Mouse (Mus musculus): ENCODE results near the gene Ndufs8. TPM values are rescaled to one million over a fixed set of nuclear protein-coding genes. Genes with fewer than 3 reads are reported as not detected.

Gene Ndufs8
- polyA plus RNA-seq, 1 experiment = 6.4 TPM

DNA sequence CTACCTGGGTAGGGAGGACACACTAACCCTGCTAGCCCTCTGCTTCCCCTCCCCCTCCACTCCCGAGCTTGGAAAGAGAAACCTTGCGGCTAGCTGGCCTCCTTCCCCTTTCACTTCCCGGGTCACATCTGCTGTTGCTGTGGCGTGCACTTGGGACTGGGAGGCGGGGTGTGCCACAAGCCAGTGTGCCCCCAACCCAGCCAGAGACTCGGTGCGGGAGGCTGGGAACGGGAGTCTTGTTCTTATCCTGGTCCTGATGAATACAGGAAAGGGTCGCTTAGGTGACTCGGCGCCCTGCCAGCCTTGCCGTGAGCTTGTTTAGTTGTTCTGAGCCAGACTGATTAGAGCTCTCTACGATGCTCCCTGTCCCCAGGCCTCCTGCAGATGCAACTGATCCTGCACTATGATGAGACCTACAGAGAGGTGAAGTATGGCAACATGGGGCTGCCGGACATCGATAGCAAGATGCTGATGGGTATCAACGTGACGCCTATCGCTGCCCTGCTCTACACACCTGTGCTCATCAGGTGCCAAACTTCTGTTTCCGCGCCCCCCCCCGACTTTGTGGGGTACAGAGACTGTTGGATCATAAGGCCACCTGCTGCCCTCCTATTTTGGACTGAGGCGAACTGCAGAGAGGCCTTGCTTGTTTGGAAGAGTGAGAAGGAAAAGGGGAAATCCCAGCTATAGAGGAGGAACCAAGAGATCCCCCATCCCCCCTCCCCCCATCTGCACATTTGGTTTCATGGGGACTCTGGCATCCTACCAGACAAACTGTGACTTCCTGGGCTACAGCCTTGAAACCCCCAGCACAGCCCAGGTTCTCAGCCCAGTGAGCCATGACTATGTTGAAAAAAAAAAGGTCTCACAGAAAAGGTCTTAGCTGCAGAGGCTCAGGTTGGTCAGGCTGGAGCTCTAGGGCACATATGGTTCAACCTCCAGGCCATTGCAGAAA is 23.6 kb upstream of the Ndufs8 start:
- H3K36me3 ChIP-seq (ENCODE audit: control insufficient read depth) = no peaks in the 10 kb centered on the region
- H3K9me3 ChIP-seq (ENCODE audit: control insufficient read depth, low read length) = no peaks in the 10 kb centered on the region
- peaks cover 15% of the 10 kb centered on the region for H3K4me1 ChIP-seq (ENCODE audit: control insufficient read depth)
- TF ChIP-seq TAL1 (IDR thresholded peaks at IDR 0.05; ENCODE audit: low read length) (no peak), GATA1 (IDR thresholded peaks at IDR 0.05; ENCODE audit: low read length) (no peak)
- H3K27me3 ChIP-seq (ENCODE audit: control insufficient read depth) = peaks cover 34% of the 10 kb centered on the region
- peak overlapping the region; percentile 55 for H3K4me3 ChIP-seq (replicated peaks)

DNA sequence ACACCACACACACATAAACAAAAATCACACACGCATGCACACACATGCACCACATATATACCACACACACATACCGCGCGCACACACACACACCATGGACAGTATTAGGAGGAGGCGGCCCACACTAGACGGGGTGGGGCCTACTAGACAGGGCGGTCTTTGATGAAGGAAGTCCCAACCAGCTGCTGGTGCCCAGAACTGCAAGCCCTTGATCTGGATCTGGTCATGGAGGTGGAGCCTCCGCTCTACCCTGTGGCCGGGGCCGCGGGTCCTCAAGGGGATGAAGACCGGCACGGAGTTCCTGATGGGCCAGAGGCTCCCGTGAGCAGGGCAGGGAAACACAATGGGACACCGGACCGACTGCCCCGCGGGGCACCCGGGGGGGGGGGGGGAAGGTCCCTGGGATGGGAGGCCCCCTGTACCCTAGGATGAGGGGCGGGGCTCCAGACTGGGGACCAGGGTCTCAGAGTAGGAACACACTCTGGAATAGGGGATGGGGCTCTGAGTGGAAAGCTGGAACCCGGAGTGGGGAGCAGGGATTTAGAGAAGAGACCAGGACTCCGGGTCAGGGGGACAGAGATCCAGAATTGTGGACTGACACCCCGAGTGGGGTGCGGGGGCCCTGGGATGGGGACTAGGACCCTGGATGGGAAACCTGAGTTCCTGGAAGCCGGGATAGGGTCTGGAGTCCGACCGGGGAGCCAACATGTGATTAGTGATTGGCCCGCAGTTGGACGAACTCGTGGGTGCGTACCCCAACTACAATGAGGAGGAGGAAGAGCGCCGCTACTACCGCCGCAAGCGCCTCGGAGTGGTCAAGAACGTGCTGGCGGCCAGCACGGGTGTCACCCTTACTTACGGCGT is 22.7 kb upstream of the Ndufs8 start, which contains the start of gene Unc93b1:
Unc93b1 (plus strand) TSS at position 155 of the 864 bp plus-strand sequence.
- TF ChIP-seq GATA1 (IDR thresholded peaks at IDR 0.05; ENCODE audit: low read length) (no peak), TAL1 (IDR thresholded peaks at IDR 0.05; ENCODE audit: low read length) (no peak)
- H3K9me3 ChIP-seq (ENCODE audit: control insufficient read depth, low read length) = no peaks in the 10 kb centered on the region
- no peaks in the 10 kb centered on the region for H3K36me3 ChIP-seq (ENCODE audit: control insufficient read depth)

DNA sequence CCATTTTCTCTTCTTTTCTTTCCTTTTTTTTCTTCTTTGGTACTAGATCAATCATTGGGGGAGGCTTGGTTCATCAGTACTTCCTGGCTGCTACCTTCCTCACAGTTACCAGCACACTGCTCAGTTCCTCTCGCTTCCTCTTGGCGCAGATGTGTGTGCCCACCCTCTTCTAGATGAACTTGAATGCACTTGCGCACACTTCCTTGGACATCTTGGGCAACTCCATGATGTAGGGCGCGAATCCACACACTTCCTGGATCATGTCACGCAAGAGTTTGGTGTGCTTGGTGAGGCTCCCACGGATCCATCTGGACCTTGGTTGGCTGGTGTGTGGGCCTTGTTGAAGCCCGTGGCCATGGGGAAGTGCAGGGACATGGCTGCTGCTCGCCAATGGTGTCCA is 19.1 kb upstream of the Ndufs8 start:
- no peak overlapping the region for H3K4me3 ChIP-seq (replicated peaks)
- H3K9me3 ChIP-seq (ENCODE audit: control insufficient read depth, low read length) = no peaks in the 10 kb centered on the region
- no peaks in the 10 kb centered on the region for H3K36me3 ChIP-seq (ENCODE audit: control insufficient read depth)
- peaks cover 16% of the 10 kb centered on the region for H3K4me1 ChIP-seq (ENCODE audit: control insufficient read depth)
- peaks cover 28% of the 10 kb centered on the region for H3K27me3 ChIP-seq (ENCODE audit: control insufficient read depth)
- TF ChIP-seq GATA1 (IDR thresholded peaks at IDR 0.05; ENCODE audit: low read length) = no peak
- no peak for TF ChIP-seq TAL1 (IDR thresholded peaks at IDR 0.05; ENCODE audit: low read length)

More for the DNA sequence above, 22.7 kb upstream of the Ndufs8 start, which contains the start of gene Unc93b1:
- Histone ChIP-seq H3K4me1 (ENCODE audit: control insufficient read depth) (peaks cover 15% of the 10 kb centered on the region), H3K4me3 (replicated peaks) (peak within 1 kb of the TSS; percentile 55), H3K27me3 (ENCODE audit: control insufficient read depth) (peaks cover 34% of the 10 kb centered on the region)

DNA sequence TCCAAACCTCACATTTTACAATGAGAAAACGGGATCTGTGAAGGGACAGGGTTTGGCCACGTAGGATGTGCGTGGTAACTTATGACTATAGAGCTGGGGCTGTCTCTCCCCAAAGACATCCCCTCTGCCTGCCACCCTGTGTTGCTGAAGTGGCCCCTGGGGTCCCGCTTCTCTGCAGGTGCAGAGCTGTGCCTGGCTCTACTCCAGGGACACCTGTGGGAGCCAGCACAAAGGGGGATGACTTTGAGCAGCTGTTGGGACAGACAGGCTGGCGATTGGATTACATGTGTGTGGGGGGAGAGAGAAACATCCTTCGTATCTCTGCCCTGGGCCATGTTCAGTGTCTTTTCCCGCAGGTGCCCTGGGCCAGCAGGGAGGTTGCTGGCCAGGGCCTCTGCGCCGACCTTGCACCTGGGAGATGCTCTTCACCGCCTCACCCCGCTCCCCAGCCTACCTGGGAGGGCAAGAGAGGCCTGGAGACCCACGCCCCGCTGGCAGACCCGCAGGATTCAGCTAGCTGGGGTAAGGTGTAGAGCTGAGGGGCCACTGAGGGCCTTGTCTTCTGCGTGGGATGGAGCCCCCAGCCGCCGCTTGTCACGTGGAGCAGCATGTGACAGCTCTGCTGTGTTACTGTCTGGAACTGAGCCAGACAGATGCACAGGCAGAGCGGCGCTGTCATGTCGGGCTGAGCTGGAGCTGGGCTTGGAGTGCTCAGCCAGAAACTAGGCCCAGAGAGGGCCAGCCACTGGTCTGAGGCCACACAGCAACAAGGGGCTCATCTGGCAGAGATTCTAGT is 17.9 kb upstream of the Ndufs8 start:
- no peaks in the 10 kb centered on the region for H3K9me3 ChIP-seq (ENCODE audit: control insufficient read depth, low read length)
- TF ChIP-seq TAL1 (IDR thresholded peaks at IDR 0.05; ENCODE audit: low read length) (no peak), GATA1 (IDR thresholded peaks at IDR 0.05; ENCODE audit: low read length) (no peak)
- H3K4me3 ChIP-seq (replicated peaks) = no peak overlapping the region
- peaks cover 8% of the 10 kb centered on the region for H3K4me1 ChIP-seq (ENCODE audit: control insufficient read depth)
- peaks cover 16% of the 10 kb centered on the region for H3K27me3 ChIP-seq (ENCODE audit: control insufficient read depth)
- H3K36me3 ChIP-seq (ENCODE audit: control insufficient read depth) = no peaks in the 10 kb centered on the region

DNA sequence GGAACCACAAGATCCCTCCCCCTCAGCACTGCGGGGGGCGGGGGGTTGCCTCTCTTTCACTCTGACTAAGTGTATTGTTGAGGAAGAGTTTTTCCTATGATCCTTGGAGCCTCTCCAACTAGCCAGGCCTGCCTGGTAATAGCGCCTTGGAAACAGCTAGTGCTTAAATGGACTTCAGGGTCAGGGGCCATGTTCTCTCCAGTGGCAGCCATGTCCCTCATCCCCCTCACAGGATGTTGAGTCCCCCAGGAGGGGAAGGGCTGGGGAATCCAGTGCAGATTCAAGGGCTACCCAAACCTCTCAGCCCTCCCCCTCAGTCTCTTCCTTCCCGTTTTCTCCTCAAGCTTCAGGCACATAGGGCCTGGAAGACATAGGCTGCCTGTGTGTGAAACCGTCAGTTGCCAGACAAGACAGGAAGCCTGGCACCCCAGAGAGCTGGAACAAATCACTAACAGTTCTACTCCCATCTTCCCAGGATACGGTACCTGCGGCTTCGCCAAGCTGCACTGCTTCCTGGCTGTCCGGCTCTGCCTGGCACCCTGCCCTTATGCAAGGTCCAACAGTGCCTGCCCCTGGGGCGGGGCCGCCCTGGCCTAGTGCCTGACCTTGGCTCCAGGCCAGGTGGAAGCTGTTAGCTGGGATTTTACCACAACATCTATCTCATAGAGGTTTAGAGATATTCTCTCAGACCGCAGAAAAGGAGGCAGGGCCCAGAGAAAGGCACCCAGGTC is 16.8 kb upstream of the Ndufs8 start, which contains the start of gene Aldh3b1:
Aldh3b1 (minus strand) TSS at position 598 of the 731 bp plus-strand sequence.
- peaks cover 12% of the 10 kb centered on the region for H3K4me1 ChIP-seq (ENCODE audit: control insufficient read depth)

DNA sequence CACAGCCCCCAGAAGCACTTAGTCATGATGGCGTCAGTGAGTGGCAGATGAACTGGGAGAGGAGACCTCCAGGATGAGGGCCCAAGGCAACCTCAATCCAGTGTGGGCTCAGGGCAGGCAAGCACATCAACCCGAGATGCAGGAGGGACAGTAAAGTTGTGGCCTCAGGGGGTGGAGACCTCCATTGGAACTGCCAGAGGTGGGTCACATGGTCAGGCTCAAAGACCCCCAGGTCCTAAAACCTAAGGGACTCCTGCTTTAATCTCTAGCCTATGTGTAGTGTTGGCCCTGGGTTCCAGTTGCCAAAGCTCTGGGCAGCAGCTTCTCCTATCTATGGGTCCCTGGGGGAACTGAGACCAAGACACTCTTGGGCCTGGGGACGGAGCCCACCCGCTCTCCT is 16.2 kb upstream of the Ndufs8 start:
- TF ChIP-seq GATA1 (IDR thresholded peaks at IDR 0.05; ENCODE audit: low read length) (no peak), TAL1 (IDR thresholded peaks at IDR 0.05; ENCODE audit: low read length) (no peak)
- Histone ChIP-seq H3K4me1 (ENCODE audit: control insufficient read depth) (peaks cover 12% of the 10 kb centered on the region), H3K36me3 (ENCODE audit: control insufficient read depth) (no peaks in the 10 kb centered on the region), H3K4me3 (replicated peaks) (no peak overlapping the region), H3K27me3 (ENCODE audit: control insufficient read depth) (peaks cover 1% of the 10 kb centered on the region), H3K9me3 (ENCODE audit: control insufficient read depth, low read length) (no peaks in the 10 kb centered on the region)

More for the DNA sequence above, 16.8 kb upstream of the Ndufs8 start, which contains the start of gene Aldh3b1:
- Histone ChIP-seq H3K36me3 (ENCODE audit: control insufficient read depth) (no peaks in the 10 kb centered on the region), H3K27me3 (ENCODE audit: control insufficient read depth) (peaks cover 6% of the 10 kb centered on the region), H3K9me3 (ENCODE audit: control insufficient read depth, low read length) (no peaks in the 10 kb centered on the region), H3K4me3 (replicated peaks) (no peak within 1 kb of the TSS)
- TF ChIP-seq GATA1 (IDR thresholded peaks at IDR 0.05; ENCODE audit: low read length) = no peak
- no peak for TF ChIP-seq TAL1 (IDR thresholded peaks at IDR 0.05; ENCODE audit: low read length)

DNA sequence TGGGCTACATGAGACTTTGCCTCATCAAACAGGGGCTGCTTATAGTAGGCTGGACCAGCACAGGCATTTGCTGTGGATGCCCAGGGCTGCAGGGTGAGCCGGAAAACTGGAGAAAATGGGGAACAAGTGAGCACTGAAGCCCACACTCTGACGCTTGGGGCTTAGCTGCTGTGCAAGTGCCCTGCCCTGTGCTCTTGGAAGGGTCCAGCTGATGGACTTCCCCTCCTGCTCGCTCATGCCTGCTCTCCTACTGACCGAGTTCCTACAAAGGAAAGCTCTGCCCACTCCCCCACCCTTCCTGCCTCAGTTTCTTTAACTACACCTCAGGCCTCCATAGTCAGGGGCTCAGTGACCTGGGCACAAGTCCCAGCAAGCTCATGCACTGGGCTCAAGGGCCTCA is 15.4 kb upstream of the Ndufs8 start:
- no peaks in the 10 kb centered on the region for H3K36me3 ChIP-seq (ENCODE audit: control insufficient read depth)
- peaks cover 12% of the 10 kb centered on the region for H3K4me1 ChIP-seq (ENCODE audit: control insufficient read depth)
- TF ChIP-seq GATA1 (IDR thresholded peaks at IDR 0.05; ENCODE audit: low read length) (no peak), TAL1 (IDR thresholded peaks at IDR 0.05; ENCODE audit: low read length) (no peak)
- H3K4me3 ChIP-seq (replicated peaks) = no peak overlapping the region
- H3K27me3 ChIP-seq (ENCODE audit: control insufficient read depth) = no peaks in the 10 kb centered on the region; the same call in 1 of the 2 replicates
- H3K9me3 ChIP-seq (ENCODE audit: control insufficient read depth, low read length) = no peaks in the 10 kb centered on the region

DNA sequence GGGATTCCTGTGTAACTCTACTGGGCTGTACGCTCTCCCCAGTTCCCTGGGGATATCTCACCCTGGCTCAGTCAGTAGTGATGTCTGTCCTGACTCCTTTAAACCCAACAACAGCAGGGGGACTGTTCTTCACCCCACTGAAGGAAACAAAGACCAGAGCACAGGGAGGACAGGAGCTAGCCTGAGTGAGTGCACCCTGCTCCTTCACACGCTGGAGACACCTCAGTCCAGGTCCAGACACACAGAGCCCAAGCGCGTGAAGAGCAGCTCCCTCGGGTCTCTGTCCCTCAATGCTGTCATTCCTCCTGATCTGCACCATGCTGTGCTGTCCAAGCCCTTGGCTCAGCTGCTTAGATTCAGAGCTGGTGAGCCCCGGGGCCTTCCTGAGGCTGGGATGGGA is 14.1 kb upstream of the Ndufs8 start:
- H3K4me1 ChIP-seq (ENCODE audit: control insufficient read depth) = peaks cover 12% of the 10 kb centered on the region
- H3K4me3 ChIP-seq (replicated peaks) = no peak overlapping the region
- no peak for TF ChIP-seq TAL1 (IDR thresholded peaks at IDR 0.05; ENCODE audit: low read length)
- no peak for TF ChIP-seq GATA1 (IDR thresholded peaks at IDR 0.05; ENCODE audit: low read length)
- H3K9me3 ChIP-seq (ENCODE audit: control insufficient read depth, low read length) = no peaks in the 10 kb centered on the region
- no peaks in the 10 kb centered on the region; the same call in 1 of the 2 replicates for H3K27me3 ChIP-seq (ENCODE audit: control insufficient read depth)
- no peaks in the 10 kb centered on the region for H3K36me3 ChIP-seq (ENCODE audit: control insufficient read depth)

Data from erythroblast, embryonic 14.5 days (primary cell).